Mouse (Mus musculus) spleen, postnatal 0 days (tissue): Measurements from ENCODE around the gene Zfp971. TPM values are rescaled to one million over a fixed set of nuclear protein-coding genes. Genes with fewer than 3 reads are reported as not detected.

ENCODE experiments used
- polyA plus RNA-seq: library from polyadenylated mRNA; unstranded; fragments of >200 nt; fragmentation: Nextera tagmentation; extraction: Ambion mirVana; gene quantifications from 2 replicates; pipeline ENCODE4 v1.2.1, GENCODE M21; 2015

Zfp971 gene
- 4.9 and 7.5 TPM in 2 replicates for polyA plus RNA-seq

DNA sequence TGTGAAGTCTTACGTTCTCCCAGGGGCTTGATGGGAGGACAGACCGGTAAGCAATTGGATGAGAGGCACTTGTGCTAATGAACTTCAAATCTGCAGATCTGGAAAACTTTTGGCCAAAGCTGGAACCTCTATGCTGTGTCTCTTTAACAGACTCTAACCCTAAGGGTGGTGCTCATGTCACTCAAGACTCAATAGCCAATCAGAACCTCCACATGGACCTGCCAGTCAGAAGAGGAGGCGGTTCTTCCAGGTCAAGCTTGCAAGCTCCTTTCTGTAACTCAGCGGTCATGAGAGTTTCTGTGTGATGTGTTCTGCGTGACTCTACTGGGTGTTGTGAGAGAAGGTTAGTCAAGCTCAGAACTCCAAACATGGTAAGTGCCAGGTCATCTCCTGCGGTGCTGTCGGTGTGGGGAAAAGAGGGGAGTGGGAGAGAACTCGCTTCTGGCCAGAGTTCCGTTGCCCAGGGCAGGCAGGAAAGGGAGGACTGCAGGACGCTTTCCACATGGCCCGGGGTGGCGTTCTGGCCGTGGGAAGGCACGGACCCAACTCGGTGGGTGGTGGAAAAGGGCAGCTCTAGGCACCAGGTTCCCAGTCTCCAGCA, at the start of gene Zfp971:
Gene Zfp971, plus strand, starts transcription at position 274 of the 601 bp plus-strand sequence.

DNA sequence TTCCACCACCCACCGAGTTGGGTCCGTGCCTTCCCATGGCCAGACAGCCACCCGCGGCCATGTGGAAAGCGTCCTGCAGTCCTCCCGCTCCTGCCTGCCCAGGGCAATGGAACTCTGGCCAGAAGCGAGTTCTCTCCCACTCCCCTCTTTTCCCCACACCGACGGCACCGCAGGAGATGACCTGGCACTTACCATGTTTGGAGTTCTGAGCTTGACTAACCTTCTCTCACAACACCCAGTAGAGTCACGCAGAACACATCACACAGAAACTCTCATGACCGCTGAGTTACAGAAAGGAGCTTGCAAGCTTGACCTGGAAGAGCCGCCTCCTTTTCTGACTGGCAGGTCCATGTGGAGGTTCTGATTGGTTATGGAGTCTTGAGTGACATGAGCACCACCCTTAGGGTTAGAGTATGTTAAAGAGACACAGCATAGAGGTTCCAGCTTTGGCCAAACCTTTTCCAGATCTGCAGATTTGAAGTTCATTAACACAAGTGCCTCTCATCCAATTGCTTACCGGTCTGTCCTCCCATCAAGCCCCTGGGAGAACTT, 55.2 kb downstream of the Zfp971 start, which contains the start of gene Zfp931:
Gene Zfp931, minus strand, starts transcription at position 311 of the 552 bp plus-strand sequence.

Other genes with a start within 250 kb of the Zfp971 start
- 8.7 and 12.7 TPM in 2 replicates for gene Gm14325, start 182.9 kb upstream of the Zfp971 start, polyA plus RNA-seq
- 1.9 and 2.4 TPM in 2 replicates for gene Gm14327, start 126.2 kb upstream of the Zfp971 start, polyA plus RNA-seq
- gene Zfp972, start 97.7 kb upstream of the Zfp971 start, polyA plus RNA-seq, result 1.1 TPM in 1 of 2 replicates, not detected in the other
- 7.0 and 8.6 TPM in 2 replicates for gene Gm14326, start 66.0 kb upstream of the Zfp971 start, polyA plus RNA-seq
- 3.4 and 3.5 TPM in 2 replicates for gene Zfp931, start 55.2 kb downstream of the Zfp971 start, polyA plus RNA-seq
- gene Phactr3, start 95.7 kb downstream of the Zfp971 start, polyA plus RNA-seq, result 0.05 and 0.06 TPM in 2 replicates